Mouse (Mus musculus) heart, embryonic 12.5 days (tissue): ENCODE data around the gene Gm4353. TPM values are rescaled to one million over a fixed set of nuclear protein-coding genes. Genes with fewer than 3 reads are reported as not detected.

ENCODE experiments used
- ATAC-seq: fragments of 200-750 bp; cut with Nextera tagmentation; 2 replicates; pipeline ENCODE4 v1.8.0; 2017; ENCODE audit warnings: moderate TSS enrichment, moderate library complexity; ENCODE audit not compliant: insufficient number of reproducible peaks, low FRiP score
- H3K27ac ChIP-seq: fragments of 300-500 bp; sonication (generic); 2 replicates; pipeline ENCODE4 v1.5.1; 2016; ENCODE audit warnings: mild to moderate bottlenecking, moderate library complexity; ENCODE audit not compliant: poor library complexity, severe bottlenecking
- H3K27me3 ChIP-seq: fragments of 300-500 bp; sonication (generic); replicated peaks from 2 replicates; pipeline ENCODE4 v1.6.1; 2016; ENCODE audit warnings: mild to moderate bottlenecking, moderate library complexity
- H3K36me3 ChIP-seq: fragments of 300-500 bp; sonication (generic); 2 replicates; pipeline ENCODE4 v1.6.1; 2016; ENCODE audit warnings: mild to moderate bottlenecking, moderate library complexity
- H3K4me1 ChIP-seq: fragments of 300-500 bp; sonication (generic); replicated peaks from 2 replicates; pipeline ENCODE4 v1.6.1; 2016; ENCODE audit warnings: mild to moderate bottlenecking
- H3K4me2 ChIP-seq: fragments of 300-500 bp; sonication (generic); 2 replicates; pipeline ENCODE4 v1.6.1; 2016; ENCODE audit warnings: mild to moderate bottlenecking, moderate library complexity
- H3K4me3 ChIP-seq: fragments of 300-500 bp; sonication (generic); 2 replicates; pipeline ENCODE4 v1.5.1; 2016; ENCODE audit warnings: mild to moderate bottlenecking
- H3K9ac ChIP-seq: fragments of 300-500 bp; sonication (generic); 2 replicates; pipeline ENCODE4 v1.6.1; 2016; ENCODE audit warnings: mild to moderate bottlenecking, moderate library complexity
- H3K9me3 ChIP-seq: fragments of 300-500 bp; sonication (generic); replicated peaks from 2 replicates; pipeline ENCODE4 v1.6.1; 2016; ENCODE audit warnings: mild to moderate bottlenecking, moderate library complexity
- WGBS: fragments of 180-500 bp; shearing (Covaris S2); methylation state at CpG from one replicate; pipeline ENCODE4 v1.1.7; 2016; 5-methylcytosine and 5-hydroxymethylcytosine counted together
- polyA plus RNA-seq: library from polyadenylated mRNA; unstranded; fragments of >200 nt; fragmentation: Nextera tagmentation; extraction: Ambion mirVana; gene quantifications from 2 replicates; pipeline ENCODE4 v1.2.1, GENCODE M21; 2016

Gm4353 gene
- polyA plus RNA-seq, 1 experiment from 2014 or later: 0.79 TPM

- H3K9ac ChIP-seq: no peak overlapping the region
- H3K4me3 ChIP-seq: no peak overlapping the region
- no peak overlapping the region for H3K4me2 ChIP-seq
- ATAC-seq: no peak
- no peak overlapping the region for H3K27ac ChIP-seq
- H3K9me3 ChIP-seq: peaks cover 3% of the 10 kb centered on the region; the same call in 1 of the 2 replicates
- no peaks in the 10 kb centered on the region for H3K27me3 ChIP-seq
- no peaks in the 10 kb centered on the region for H3K4me1 ChIP-seq
- H3K36me3 ChIP-seq: peaks cover 7% of the 10 kb centered on the region
- 81% methylated on average over 1 of the region's 1 CpGs for WGBS
Observed at GRCm38 (mm10) chr7:116119306-116119857, 34.9 kb upstream of the Gm4353 start.

GRCm38 (mm10) chr7:116115991-116116390, 31.6 kb upstream of the Gm4353 start:
- Histone ChIP-seq H3K4me2 (no peak overlapping the region), H3K4me3 (no peak overlapping the region), H3K9ac (no peak overlapping the region), H3K27me3 (no peaks in the 10 kb centered on the region), H3K9me3 (peaks cover 3% of the 10 kb centered on the region; the same call in 1 of the 2 replicates), H3K4me1 (no peaks in the 10 kb centered on the region), H3K27ac (no peak overlapping the region), H3K36me3 (no peaks in the 10 kb centered on the region)
- 82% methylated on average over 2 of the region's 2 CpGs for whole genome bisulfite sequencing
- ATAC-seq: no peak

- Histone ChIP-seq H3K4me2 (no peak overlapping the region), H3K4me1 (no peaks in the 10 kb centered on the region)
Observed at GRCm38 (mm10) chr7:116115216-116115930, 30.9 kb upstream of the Gm4353 start.

GRCm38 (mm10) chr7:116111546-116111945, 27.1 kb upstream of the Gm4353 start:
- ATAC-seq: no peak
- no peak overlapping the region for H3K4me2 ChIP-seq

More at GRCm38 (mm10) chr7:116115216-116115930, 30.9 kb upstream of the Gm4353 start:
- no peaks in the 10 kb centered on the region for H3K27me3 ChIP-seq
- WGBS: 70% methylated on average over 12 of the region's 12 CpGs
- no peak overlapping the region for H3K9ac ChIP-seq
- no peak overlapping the region for H3K27ac ChIP-seq
- H3K9me3 ChIP-seq: peaks cover 3% of the 10 kb centered on the region; the same call in 1 of the 2 replicates
- ATAC-seq: no peak
- no peak overlapping the region for H3K4me3 ChIP-seq
- no peaks in the 10 kb centered on the region for H3K36me3 ChIP-seq

GRCm38 (mm10) chr7:116110661-116111060, 26.2 kb upstream of the Gm4353 start:
- no peak overlapping the region for H3K4me2 ChIP-seq
- 68% methylated on average over 3 of the region's 3 CpGs for WGBS
- no peak overlapping the region for H3K27ac ChIP-seq
- no peak overlapping the region for H3K4me3 ChIP-seq
- no peaks in the 10 kb centered on the region for H3K27me3 ChIP-seq
- no peaks in the 10 kb centered on the region for H3K9me3 ChIP-seq
- peaks cover 21% of the 10 kb centered on the region for H3K36me3 ChIP-seq
- ATAC-seq: no peak
- H3K9ac ChIP-seq: no peak overlapping the region
- no peaks in the 10 kb centered on the region for H3K4me1 ChIP-seq

More at GRCm38 (mm10) chr7:116111546-116111945, 27.1 kb upstream of the Gm4353 start:
- H3K4me1 ChIP-seq: no peaks in the 10 kb centered on the region
- no peak overlapping the region for H3K9ac ChIP-seq
- no peak overlapping the region for H3K27ac ChIP-seq
- 82% methylated on average over 6 of the region's 6 CpGs for WGBS
- no peaks in the 10 kb centered on the region for H3K27me3 ChIP-seq
- no peak overlapping the region for H3K4me3 ChIP-seq
- no peaks in the 10 kb centered on the region for H3K9me3 ChIP-seq
- H3K36me3 ChIP-seq: peaks cover 12% of the 10 kb centered on the region

- peaks cover 8% of the 10 kb centered on the region for H3K4me1 ChIP-seq
- H3K4me2 ChIP-seq: no peak overlapping the region
- no peak overlapping the region for H3K27ac ChIP-seq
- no peak overlapping the region for H3K9ac ChIP-seq
- 96% methylated on average over 9 of the region's 9 CpGs for WGBS
- no peak overlapping the region for H3K4me3 ChIP-seq
- no peak for ATAC-seq
- H3K36me3 ChIP-seq: peaks cover 54% of the 10 kb centered on the region
- H3K27me3 ChIP-seq: no peaks in the 10 kb centered on the region
- no peaks in the 10 kb centered on the region for H3K9me3 ChIP-seq
Observed at GRCm38 (mm10) chr7:116103091-116103490, 18.7 kb upstream of the Gm4353 start.

- WGBS: 27% methylated on average over 7 of the region's 7 CpGs
- Histone ChIP-seq H3K9me3 (no peaks in the 10 kb centered on the region), H3K27me3 (no peaks in the 10 kb centered on the region), H3K4me1 (peaks cover 14% of the 10 kb centered on the region), H3K27ac (peak overlapping the region; percentile 76; the same call in 1 of the 2 replicates), H3K36me3 (peaks cover 27% of the 10 kb centered on the region), H3K4me2 (peak overlapping the region; percentile 41; the same call in 1 of the 2 replicates), H3K9ac (no peak overlapping the region), H3K4me3 (no peak overlapping the region)
- peak; percentile 57 for ATAC-seq
Observed at GRCm38 (mm10) chr7:116099952-116100528, 15.6 kb upstream of the Gm4353 start.

GRCm38 (mm10) chr7:116093466-116093850, 9.0 kb upstream of the Gm4353 start:
- peak; percentile 82 for ATAC-seq
- Histone ChIP-seq H3K9me3 (no peaks in the 10 kb centered on the region), H3K36me3 (no peaks in the 10 kb centered on the region), H3K4me3 (peak overlapping the region; percentile 65), H3K4me1 (peaks cover 12% of the 10 kb centered on the region), H3K4me2 (peak overlapping the region; percentile 89), H3K27me3 (no peaks in the 10 kb centered on the region), H3K9ac (peak overlapping the region; percentile 77), H3K27ac (peak overlapping the region; percentile 93)
- under 1% methylated on average over 19 of the region's 19 CpGs for WGBS

- peak overlapping the region; percentile 77 for H3K9ac ChIP-seq
- no peaks in the 10 kb centered on the region for H3K9me3 ChIP-seq
- H3K27me3 ChIP-seq: no peaks in the 10 kb centered on the region
- H3K4me2 ChIP-seq: peak overlapping the region; percentile 89
- H3K4me3 ChIP-seq: peak overlapping the region; percentile 65
- peak; percentile 100 for ATAC-seq
- WGBS: under 1% methylated on average over 38 of the region's 38 CpGs
- H3K36me3 ChIP-seq: no peaks in the 10 kb centered on the region
- H3K27ac ChIP-seq: peak overlapping the region; percentile 93
- H3K4me1 ChIP-seq: peaks cover 12% of the 10 kb centered on the region
Observed at GRCm38 (mm10) chr7:116092710-116093465, 8.5 kb upstream of the Gm4353 start.

GRCm38 (mm10) chr7:116060739-116061138, 23.7 kb downstream of the Gm4353 start:
- Histone ChIP-seq H3K9me3 (no peaks in the 10 kb centered on the region), H3K4me3 (no peak overlapping the region), H3K9ac (no peak overlapping the region), H3K36me3 (no peaks in the 10 kb centered on the region), H3K4me1 (no peaks in the 10 kb centered on the region), H3K27ac (no peak overlapping the region), H3K27me3 (no peaks in the 10 kb centered on the region), H3K4me2 (no peak overlapping the region)
- WGBS: 29% methylated on average over 1 of the region's 1 CpGs
- no peak for ATAC-seq
